ENCODE assay signal across 8 mouse cellular contexts in the genomic region with DNA sequence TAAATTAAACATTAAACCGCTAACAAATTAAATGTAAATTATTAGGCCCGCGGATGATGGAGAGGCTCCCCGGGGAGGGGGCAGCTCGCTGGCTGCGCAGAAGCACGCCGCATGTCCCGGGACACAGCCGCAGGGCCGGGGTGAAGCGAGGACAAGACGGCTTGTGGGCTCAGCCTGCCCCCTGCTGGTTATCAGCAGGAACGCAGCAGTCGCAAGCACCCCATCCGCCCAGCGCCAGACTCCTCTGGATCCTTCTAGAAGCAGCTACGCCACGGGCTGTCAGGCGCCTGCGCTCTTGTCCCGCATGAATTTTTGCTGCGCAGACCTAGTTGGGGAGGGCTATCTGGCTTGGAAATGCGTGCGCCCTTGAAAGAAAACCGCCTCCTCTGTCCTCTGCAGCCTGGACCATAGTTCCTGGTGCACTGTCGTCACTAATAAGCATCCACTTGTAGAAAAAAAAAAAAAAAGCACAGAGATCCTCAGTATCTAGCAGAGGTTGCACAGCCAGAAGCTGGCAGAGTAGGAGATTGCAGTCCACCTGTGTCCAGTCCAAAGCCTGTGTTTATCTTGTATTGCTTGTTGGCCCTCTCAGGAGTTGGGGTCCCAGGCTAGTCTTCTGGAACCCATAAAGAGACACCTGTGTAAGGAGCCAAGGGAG.
DNase-seq lines count a peak whose midpoint lies in the region; ATAC-seq lines count a peak whose summit lies in the region.

No protein-coding gene starts in this region.

- H3K27ac ChIP-seq in embryonic facial prominence, embryonic 14.5 days (replicated peaks; ENCODE audit: low read depth, low read length), result no peak overlapping the region
- no peak overlapping the region for H3K27ac ChIP-seq in limb, embryonic 13.5 days

- H3K4me3 ChIP-seq in embryonic facial prominence, embryonic 14.5 days (ENCODE audit: low read depth, low read length), result 0 out of 2 replicates have a peak overlapping the region, but pooled peaks have one; percentile 10
- no peak overlapping the region; the same call in 1 of the 2 replicates for H3K4me3 ChIP-seq in limb, embryonic 13.5 days

- peak; percentile 88 for ATAC-seq in embryonic facial prominence, embryonic 14.5 days (ENCODE audit: low read depth)
- peak; percentile 87 for ATAC-seq in limb, embryonic 13.5 days (ENCODE audit: low FRiP score, low read depth)

- H3K9ac ChIP-seq in embryonic facial prominence, embryonic 14.5 days (ENCODE audit: low read depth, low read length), result 0 out of 2 replicates have a peak overlapping the region, but pooled peaks have one; percentile 36
- H3K9ac ChIP-seq in limb, embryonic 13.5 days, result no peak overlapping the region

- peak overlapping the region; percentile 47 for H3K4me2 ChIP-seq in embryonic facial prominence, embryonic 14.5 days (ENCODE audit: low read depth, low read length)
- peak overlapping the region; percentile 49 for H3K4me2 ChIP-seq in limb, embryonic 13.5 days (replicated peaks)

- no peaks in the 10 kb centered on the region for H3K36me3 ChIP-seq in embryonic facial prominence, embryonic 14.5 days (ENCODE audit: control insufficient read depth, insufficient read depth, low read length)
- H3K36me3 ChIP-seq in limb, embryonic 13.5 days, result no peaks in the 10 kb centered on the region

- peak; percentile 83 for DNase-seq in 3T3-L1 (ENCODE audit: low read depth, low spot score)
- peak; percentile 72 to 74 for DNase-seq in adrenal gland, postnatal 4 days (ENCODE audit: low spot score in 2 of 2)
- DNase-seq in embryonic facial prominence, embryonic 14.5 days (ENCODE audit: low spot score), result peak; percentile 88
- peak; percentile 80 to 87 for DNase-seq in heart, adult 9 months (ENCODE audit: low spot score in 2 of 2)
- peak; percentile 82 for DNase-seq in kidney, adult 9 months
- DNase-seq in monocyte, adult 2 months (ENCODE audit: low read depth in 1 of 2, low spot score in 2 of 2), result peak; percentile 29 to 49
- peak; percentile 56 to 86 for DNase-seq in spleen, postnatal 4 days (ENCODE audit: low spot score in 2 of 2)

- no peaks in the 10 kb centered on the region for H3K9me3 ChIP-seq in embryonic facial prominence, embryonic 14.5 days (ENCODE audit: control insufficient read depth, low read length)
- no peaks in the 10 kb centered on the region for H3K9me3 ChIP-seq in limb, embryonic 13.5 days

- H3K27me3 ChIP-seq in embryonic facial prominence, embryonic 14.5 days (replicated peaks; ENCODE audit: control insufficient read depth, insufficient read depth, low read length), result peaks cover 30% of the 10 kb centered on the region
- peaks cover 59% of the 10 kb centered on the region for H3K27me3 ChIP-seq in limb, embryonic 13.5 days

- 1% methylated on average over 27 of the region's 27 CpGs for WGBS in embryonic facial prominence, embryonic 14.5 days
- WGBS in limb, embryonic 13.5 days, result 5% methylated on average over 27 of the region's 27 CpGs

- H3K4me1 ChIP-seq in embryonic facial prominence, embryonic 14.5 days (ENCODE audit: control insufficient read depth, insufficient read depth, low read length), result 0 out of 2 replicates have a peak, but pooled peaks cover 4% of the 10 kb centered on the region
- peaks cover 10% of the 10 kb centered on the region for H3K4me1 ChIP-seq in limb, embryonic 13.5 days
